Mouse (Mus musculus): ENCODE measurements around the gene Cldn4. TPM values are rescaled to one million over a fixed set of nuclear protein-coding genes. Genes with fewer than 3 reads are reported as not detected.

Gene Cldn4
- polyA plus RNA-seq, 2 experiments = 0.29 to 0.35 TPM

DNA sequence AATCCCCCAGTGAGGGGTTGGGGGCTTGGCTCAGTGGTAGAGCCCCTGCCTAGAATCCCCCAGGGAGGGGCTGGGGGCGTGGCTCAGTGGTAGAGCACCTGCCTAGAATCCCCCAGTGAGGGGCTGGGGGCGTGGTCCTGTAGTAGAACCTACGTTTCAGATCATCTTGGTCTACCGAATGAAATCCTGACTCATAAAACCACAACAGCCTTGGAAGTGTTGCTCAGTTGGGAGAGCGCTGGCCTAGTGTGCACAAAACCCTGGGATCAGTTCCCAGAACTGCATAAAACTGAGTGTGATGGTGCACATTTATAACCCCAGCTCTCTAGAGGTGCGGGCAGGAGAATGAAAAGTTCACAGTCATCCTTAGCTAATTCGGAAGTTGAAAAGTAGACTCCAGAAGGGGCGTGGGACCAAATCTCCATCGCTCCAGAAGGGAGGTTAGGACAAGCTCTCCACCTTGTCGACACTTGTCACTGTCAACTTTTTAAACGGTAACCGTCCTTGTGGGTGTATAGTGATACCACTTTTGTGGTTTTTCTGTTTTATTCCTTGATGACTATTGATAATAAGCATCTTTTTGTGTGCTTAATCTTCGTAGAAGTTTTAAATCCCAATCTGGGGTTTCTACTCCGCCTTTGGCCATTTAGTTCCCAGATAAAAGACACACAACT lies 30.0 kb upstream of the Cldn4 start:
- Histone ChIP-seq H3K27me3 (ENCODE audit: control insufficient read depth, insufficient read depth, low read length) (no peaks in the 10 kb centered on the region; the same call in 1 of the 2 replicates), H3K27ac (peak overlapping the region; percentile 47), H3K9me3 (ENCODE audit: control insufficient read depth, low read length) (no peaks in the 10 kb centered on the region), H3K9ac (replicated peaks) (no peak overlapping the region; the same call in 1 of the 2 replicates), H3K4me1 (replicated peaks; ENCODE audit: control insufficient read depth in 2 of 2, insufficient read depth in 2 of 2, low read length in 1 of 2) (peaks cover 26 to 54% of the 10 kb centered on the region in 2 experiments), H3K4me2 (ENCODE audit: low read depth) (peak overlapping the region; percentile 40), H3K4me3 (ENCODE audit: insufficient read depth in 1 of 2, low read depth in 2 of 2, low read length in 2 of 2) (no peak overlapping the region), H3K36me3 (replicated peaks; ENCODE audit: control insufficient read depth, insufficient read depth, low read depth) (no peaks in the 10 kb centered on the region)
- WGBS (ENCODE audit: insufficient replicate concordance) = 33% methylated on average over 14 of the region's 14 CpGs
- DNase-seq (ENCODE audit: low read depth in 3 of 3, low spot score in 3 of 3) (peak in 1 of 3 experiments; percentile 40), ATAC-seq (ENCODE audit: insufficient read depth) (peak; percentile 41; the same call in 1 of the 2 replicates)
- peak; percentile 64; the same call in 1 of the 2 replicates for TF ChIP-seq EP300 (IDR thresholded peaks at IDR 0.05; ENCODE audit: low read depth)
- TF ChIP-seq CTCF (IDR thresholded peaks at IDR 0.05; ENCODE audit: low read depth) = no peak

DNA sequence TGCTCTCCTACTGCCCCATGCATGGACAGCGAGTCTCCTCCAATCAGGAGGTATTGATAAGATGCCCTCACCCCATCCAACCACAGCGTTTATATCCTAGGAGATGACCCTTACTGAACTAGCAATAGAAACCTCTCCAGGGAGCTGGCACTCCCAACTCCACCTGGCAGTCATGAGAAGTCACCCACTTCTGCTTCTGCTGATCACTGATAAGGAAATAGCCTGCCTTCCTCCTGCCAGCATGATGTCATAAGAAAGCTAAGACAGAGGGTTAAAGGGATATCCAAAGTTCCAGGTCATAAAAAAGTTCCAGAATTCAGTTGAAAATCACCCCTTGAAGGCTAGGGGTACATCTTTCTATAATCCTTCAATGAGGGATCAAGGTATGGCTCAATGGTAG lies 29.4 kb upstream of the Cldn4 start:
- H3K9me3 ChIP-seq (ENCODE audit: control insufficient read depth, low read length) = no peaks in the 10 kb centered on the region
- TF ChIP-seq EP300 (IDR thresholded peaks at IDR 0.05; ENCODE audit: low read depth) (peak; percentile 49; the same call in 1 of the 2 replicates), CTCF (IDR thresholded peaks at IDR 0.05; ENCODE audit: low read depth) (no peak)
- peak; percentile 31 to 63 (median 48) for DNase-seq (ENCODE audit: low read depth in 3 of 3, low spot score in 3 of 3)
- no peak overlapping the region; the same call in 1 of the 2 replicates for H3K9ac ChIP-seq (replicated peaks)
- H3K4me3 ChIP-seq (ENCODE audit: insufficient read depth in 1 of 2, low read depth in 2 of 2, low read length in 2 of 2) = no peak overlapping the region
- peak overlapping the region; percentile 47 for H3K27ac ChIP-seq
- no peaks in the 10 kb centered on the region; the same call in 1 of the 2 replicates for H3K27me3 ChIP-seq (ENCODE audit: control insufficient read depth, insufficient read depth, low read length)
- peak; percentile 66 for ATAC-seq (ENCODE audit: insufficient read depth)
- no peaks in the 10 kb centered on the region for H3K36me3 ChIP-seq (replicated peaks; ENCODE audit: control insufficient read depth, insufficient read depth, low read depth)
- WGBS (ENCODE audit: insufficient replicate concordance) = 33% methylated on average over 2 of the region's 2 CpGs
- H3K4me2 ChIP-seq (ENCODE audit: low read depth) = peak overlapping the region; percentile 40
- H3K4me1 ChIP-seq (replicated peaks; ENCODE audit: control insufficient read depth in 2 of 2, insufficient read depth in 2 of 2, low read length in 1 of 2) = peaks cover 26 to 49% of the 10 kb centered on the region in 2 experiments

DNA sequence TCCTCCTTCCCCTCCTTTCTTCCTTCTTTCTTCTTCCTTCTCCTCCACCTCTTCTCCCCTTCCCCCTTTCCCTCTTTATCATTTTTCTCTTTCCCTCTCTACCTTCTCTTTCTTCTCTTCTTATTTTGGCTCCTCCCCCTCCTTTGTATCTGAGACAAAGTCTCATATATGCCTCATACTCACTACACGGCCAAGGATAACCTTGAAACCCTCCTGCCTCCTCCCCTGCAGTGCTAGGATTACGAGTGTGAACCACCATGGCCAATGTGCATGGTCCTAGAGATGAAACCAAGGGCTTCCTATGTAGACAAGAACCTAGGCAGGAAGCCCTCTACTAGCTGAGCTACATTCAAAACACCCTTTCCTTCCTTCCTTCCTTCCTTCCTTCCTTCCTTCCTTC lies 28.2 kb upstream of the Cldn4 start:
- H3K36me3 ChIP-seq (replicated peaks; ENCODE audit: control insufficient read depth, insufficient read depth, low read depth) = no peaks in the 10 kb centered on the region
- ATAC-seq (ENCODE audit: insufficient read depth) = no peak
- 21% methylated on average over 2 of the region's 2 CpGs for WGBS (ENCODE audit: insufficient replicate concordance)
- no peak overlapping the region for H3K4me3 ChIP-seq (ENCODE audit: insufficient read depth in 1 of 2, low read depth in 2 of 2, low read length in 2 of 2)
- H3K9me3 ChIP-seq (ENCODE audit: control insufficient read depth, low read length) = no peaks in the 10 kb centered on the region
- H3K4me2 ChIP-seq (ENCODE audit: low read depth) = peak overlapping the region; percentile 44
- no peak overlapping the region for H3K9ac ChIP-seq (replicated peaks)
- H3K27me3 ChIP-seq (ENCODE audit: control insufficient read depth, insufficient read depth, low read length) = no peaks in the 10 kb centered on the region; the same call in 1 of the 2 replicates
- no peak for DNase-seq (ENCODE audit: low read depth in 3 of 3, low spot score in 3 of 3)
- peaks cover 26 to 42% of the 10 kb centered on the region in 2 experiments for H3K4me1 ChIP-seq (replicated peaks; ENCODE audit: control insufficient read depth in 2 of 2, insufficient read depth in 2 of 2, low read length in 1 of 2)
- H3K27ac ChIP-seq = no peak overlapping the region
- TF ChIP-seq EP300 (IDR thresholded peaks at IDR 0.05; ENCODE audit: low read depth) (no peak), CTCF (IDR thresholded peaks at IDR 0.05; ENCODE audit: low read depth) (no peak)

DNA sequence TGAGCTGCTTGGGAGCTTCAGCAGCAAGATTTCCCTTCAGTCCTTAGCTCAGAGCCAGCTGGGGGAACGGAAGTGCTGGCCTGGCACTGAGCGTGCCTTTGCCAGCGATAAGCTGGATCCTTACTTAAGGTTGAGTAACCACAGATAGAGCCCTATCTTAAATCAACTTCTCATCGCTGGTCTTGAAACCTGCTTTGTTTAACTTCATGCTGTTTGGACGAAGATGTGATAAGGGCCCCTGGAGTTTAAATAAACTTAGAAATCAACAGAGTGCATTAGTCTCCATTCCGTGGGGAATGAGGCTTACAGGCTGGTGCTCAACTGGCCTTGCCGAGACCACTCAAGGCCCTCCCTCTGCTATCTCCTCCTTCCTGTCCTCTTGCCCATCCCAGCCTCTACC lies 27.6 kb upstream of the Cldn4 start:
- DNase-seq (ENCODE audit: low read depth in 3 of 3, low spot score in 3 of 3) (peak; percentile 26 to 40 (median 37)), ATAC-seq (ENCODE audit: insufficient read depth) (peak; percentile 67)
- Histone ChIP-seq H3K36me3 (replicated peaks; ENCODE audit: control insufficient read depth, insufficient read depth, low read depth) (no peaks in the 10 kb centered on the region), H3K4me3 (ENCODE audit: insufficient read depth in 1 of 2, low read depth in 2 of 2, low read length in 2 of 2) (no peak overlapping the region), H3K4me2 (ENCODE audit: low read depth) (peak overlapping the region; percentile 44), H3K4me1 (replicated peaks; ENCODE audit: control insufficient read depth in 2 of 2, insufficient read depth in 2 of 2, low read length in 1 of 2) (peaks cover 26 to 42% of the 10 kb centered on the region in 2 experiments), H3K27ac (peak overlapping the region; percentile 15), H3K9me3 (ENCODE audit: control insufficient read depth, low read length) (no peaks in the 10 kb centered on the region), H3K9ac (replicated peaks) (0 out of 2 replicates have a peak overlapping the region, but pooled peaks have one; percentile 35), H3K27me3 (ENCODE audit: control insufficient read depth, insufficient read depth, low read length) (no peaks in the 10 kb centered on the region; the same call in 1 of the 2 replicates)
- whole genome bisulfite sequencing (ENCODE audit: insufficient replicate concordance) = 6% methylated on average over 7 of the region's 7 CpGs
- TF ChIP-seq EP300 (IDR thresholded peaks at IDR 0.05; ENCODE audit: low read depth) = peak; percentile 69
- no peak for TF ChIP-seq CTCF (IDR thresholded peaks at IDR 0.05; ENCODE audit: low read depth)

DNA sequence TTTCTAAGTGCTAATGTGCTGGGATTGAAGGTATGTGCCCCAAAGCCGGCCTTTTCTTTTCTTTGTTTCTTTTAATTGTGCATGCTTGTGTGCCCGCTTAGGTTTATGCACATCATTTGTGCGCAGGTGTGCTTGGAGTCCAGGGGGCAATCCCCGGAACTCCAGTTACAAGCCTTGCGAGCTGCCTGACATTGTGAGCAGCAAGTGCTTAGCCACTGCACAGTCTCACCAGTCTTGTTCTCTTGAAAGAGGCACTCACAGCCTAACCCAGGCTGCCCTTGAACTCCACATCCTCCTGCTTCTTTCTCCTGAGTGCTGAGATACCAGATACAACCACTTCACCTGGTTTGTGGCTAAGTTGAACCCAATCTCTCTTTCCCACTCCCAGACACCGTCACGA lies 26.8 kb upstream of the Cldn4 start:
- H3K36me3 ChIP-seq (replicated peaks; ENCODE audit: control insufficient read depth, insufficient read depth, low read depth) = no peaks in the 10 kb centered on the region
- H3K9ac ChIP-seq (replicated peaks) = no peak overlapping the region
- TF ChIP-seq CTCF (IDR thresholded peaks at IDR 0.05; ENCODE audit: low read depth) = no peak
- no peak for TF ChIP-seq EP300 (IDR thresholded peaks at IDR 0.05; ENCODE audit: low read depth)
- 64% methylated on average over 7 of the region's 7 CpGs for WGBS (ENCODE audit: insufficient replicate concordance)
- no peaks in the 10 kb centered on the region for H3K9me3 ChIP-seq (ENCODE audit: control insufficient read depth, low read length)
- ATAC-seq (ENCODE audit: insufficient read depth) = no peak
- peaks cover 26 to 42% of the 10 kb centered on the region in 2 experiments for H3K4me1 ChIP-seq (replicated peaks; ENCODE audit: control insufficient read depth in 2 of 2, insufficient read depth in 2 of 2, low read length in 1 of 2)
- no peaks in the 10 kb centered on the region; the same call in 1 of the 2 replicates for H3K27me3 ChIP-seq (ENCODE audit: control insufficient read depth, insufficient read depth, low read length)
- H3K27ac ChIP-seq = no peak overlapping the region
- H3K4me3 ChIP-seq (ENCODE audit: insufficient read depth in 1 of 2, low read depth in 2 of 2, low read length in 2 of 2) = no peak overlapping the region
- H3K4me2 ChIP-seq (ENCODE audit: low read depth) = no peak overlapping the region
- no peak for DNase-seq (ENCODE audit: low read depth in 3 of 3, low spot score in 3 of 3)

Data from liver, embryonic 14.5 days (tissue).